Mouse (Mus musculus): ENCODE data around the gene Pip5kl1.

GRCm38 (mm10) chr2:32575586-32576160, 1.1 kb downstream of the Pip5kl1 start, which contains the start of gene 9430097D07Rik:
- TF ChIP-seq CTCF (IDR thresholded peaks at IDR 0.05; ENCODE audit: borderline replicate concordance, insufficient read depth, low read length) (no peak), POLR2A (IDR thresholded peaks at IDR 0.05; ENCODE audit: low read depth, low read length) (no peak)

Measured in embryonic fibroblast, embryonic 13.5 days (primary cell).